Mouse (Mus musculus): ENCODE results near the gene Prkn. TPM values are rescaled to one million over a fixed set of nuclear protein-coding genes. Genes with fewer than 3 reads are reported as not detected.

Gene Prkn
- total RNA-seq, 1 experiment = 1.7 TPM

GRCm38 (mm10) chr17:12092901-12093564 is 1252.8 kb downstream of the Prkn start:
- Histone ChIP-seq H3K9ac (ENCODE audit: insufficient read depth, low read depth, low read length, poor library complexity, severe bottlenecking) (no peak overlapping the region), H3K27ac (ENCODE audit: insufficient read depth, low read depth, low read length, poor library complexity, severe bottlenecking) (no peak overlapping the region), H3K9me3 (ENCODE audit: control insufficient read depth, insufficient read depth, low read depth, low read length) (peaks cover 5% of the 10 kb centered on the region; the same call in 1 of the 2 replicates), H3K4me1 (ENCODE audit: control insufficient read depth in 2 of 2, insufficient read depth in 2 of 2, low read length in 2 of 2, poor library complexity in 1 of 2) (no peaks in the 10 kb centered on the region), H3K4me3 (ENCODE audit: insufficient read depth in 1 of 2, low read depth in 1 of 2, low read length in 2 of 2, poor library complexity in 1 of 2, severe bottlenecking in 1 of 2) (no peak overlapping the region), H3K36me3 (ENCODE audit: control insufficient read depth, insufficient read depth, low read length, poor library complexity, severe bottlenecking) (no peaks in the 10 kb centered on the region)
- DNase-seq (ENCODE audit: low read depth, low spot score) = no peak
- no peak for TF ChIP-seq HCFC1 (IDR thresholded peaks at IDR 0.05; ENCODE audit: borderline replicate concordance, insufficient read depth, low read length)
- no peak for TF ChIP-seq ZNF384 (IDR thresholded peaks at IDR 0.05; ENCODE audit: low read depth, low read length)
- in situ Hi-C loops (cut with MboI; ENCODE audit: low sequenced_read_pairs in 2 of 2, unreplicated experiment in 2 of 2) = no loop called here

- DNase-seq (ENCODE audit: low read depth, low spot score) = no peak
- in situ Hi-C loops (cut with MboI; ENCODE audit: low sequenced_read_pairs in 2 of 2, unreplicated experiment in 2 of 2) = no loop called here
- Histone ChIP-seq H3K9ac (ENCODE audit: insufficient read depth, low read depth, low read length, poor library complexity, severe bottlenecking) (no peak overlapping the region), H3K4me3 (ENCODE audit: insufficient read depth in 1 of 2, low read depth in 1 of 2, low read length in 2 of 2, poor library complexity in 1 of 2, severe bottlenecking in 1 of 2) (no peak overlapping the region), H3K27ac (ENCODE audit: insufficient read depth, low read depth, low read length, poor library complexity, severe bottlenecking) (no peak overlapping the region), H3K36me3 (ENCODE audit: control insufficient read depth, insufficient read depth, low read length, poor library complexity, severe bottlenecking) (no peaks in the 10 kb centered on the region), H3K4me1 (ENCODE audit: control insufficient read depth in 2 of 2, insufficient read depth in 2 of 2, low read length in 2 of 2, poor library complexity in 1 of 2) (no peaks in the 10 kb centered on the region), H3K9me3 (ENCODE audit: control insufficient read depth, insufficient read depth, low read depth, low read length) (peaks cover 5% of the 10 kb centered on the region; the same call in 1 of the 2 replicates)
- no peak for TF ChIP-seq ZNF384 (IDR thresholded peaks at IDR 0.05; ENCODE audit: low read depth, low read length)
- TF ChIP-seq HCFC1 (IDR thresholded peaks at IDR 0.05; ENCODE audit: borderline replicate concordance, insufficient read depth, low read length) = no peak
- no peak for TF ChIP-seq ZC3H11A (IDR thresholded peaks at IDR 0.05; ENCODE audit: borderline replicate concordance, low read depth, low read length)
- no peak for TF ChIP-seq CHD2 (IDR thresholded peaks at IDR 0.05; ENCODE audit: low read depth, low read length)
- TF ChIP-seq MAFK (IDR thresholded peaks at IDR 0.05; ENCODE audit: insufficient read depth, low read depth, low read length) = no peak
Observed at GRCm38 (mm10) chr17:12094016-12094415, 1253.8 kb downstream of the Prkn start.

GRCm38 (mm10) chr17:12094827-12095590 is 1254.8 kb downstream of the Prkn start:
- Histone ChIP-seq H3K27ac (ENCODE audit: insufficient read depth, low read depth, low read length, poor library complexity, severe bottlenecking) (no peak overlapping the region), H3K4me3 (ENCODE audit: insufficient read depth in 1 of 2, low read depth in 1 of 2, low read length in 2 of 2, poor library complexity in 1 of 2, severe bottlenecking in 1 of 2) (no peak overlapping the region), H3K9ac (ENCODE audit: insufficient read depth, low read depth, low read length, poor library complexity, severe bottlenecking) (no peak overlapping the region), H3K9me3 (ENCODE audit: control insufficient read depth, insufficient read depth, low read depth, low read length) (peaks cover 5% of the 10 kb centered on the region; the same call in 1 of the 2 replicates), H3K4me1 (ENCODE audit: control insufficient read depth in 2 of 2, insufficient read depth in 2 of 2, low read length in 2 of 2, poor library complexity in 1 of 2) (no peaks in the 10 kb centered on the region), H3K36me3 (ENCODE audit: control insufficient read depth, insufficient read depth, low read length, poor library complexity, severe bottlenecking) (no peaks in the 10 kb centered on the region)
- no peak for TF ChIP-seq MAFK (IDR thresholded peaks at IDR 0.05; ENCODE audit: insufficient read depth, low read depth, low read length)
- no peak for TF ChIP-seq ZC3H11A (IDR thresholded peaks at IDR 0.05; ENCODE audit: borderline replicate concordance, low read depth, low read length)
- no peak for TF ChIP-seq ZNF384 (IDR thresholded peaks at IDR 0.05; ENCODE audit: low read depth, low read length)
- no peak for TF ChIP-seq HCFC1 (IDR thresholded peaks at IDR 0.05; ENCODE audit: borderline replicate concordance, insufficient read depth, low read length)
- no peak for TF ChIP-seq CHD2 (IDR thresholded peaks at IDR 0.05; ENCODE audit: low read depth, low read length)
- no peak for DNase-seq (ENCODE audit: low read depth, low spot score)
- in situ Hi-C loops (cut with MboI; ENCODE audit: low sequenced_read_pairs in 2 of 2, unreplicated experiment in 2 of 2) = no loop called here

DNA sequence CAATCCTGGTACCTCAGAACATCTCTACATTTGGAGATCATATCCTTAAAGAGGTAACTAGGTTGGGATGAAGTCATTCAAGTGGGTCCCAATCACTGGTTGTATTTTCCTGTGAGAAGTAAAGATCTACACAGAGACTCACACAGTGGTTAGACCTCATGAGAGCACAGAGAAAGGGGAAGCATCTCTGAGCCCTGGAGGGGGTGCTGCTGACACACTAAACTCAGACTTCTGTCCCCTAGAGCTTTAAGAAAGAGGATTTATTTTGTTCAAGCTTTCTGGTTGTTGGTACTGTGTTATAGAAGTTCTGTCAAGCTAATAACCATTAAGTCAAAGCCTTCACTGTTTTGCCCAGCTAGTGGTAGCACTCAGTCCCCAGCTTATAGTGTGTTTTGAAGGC is 1259.2 kb downstream of the Prkn start:
- DNase-seq (ENCODE audit: low read depth, low spot score) = no peak
- no peak overlapping the region for H3K27ac ChIP-seq (ENCODE audit: insufficient read depth, low read depth, low read length, poor library complexity, severe bottlenecking)
- TF ChIP-seq ZNF384 (IDR thresholded peaks at IDR 0.05; ENCODE audit: low read depth, low read length) (no peak), CHD2 (IDR thresholded peaks at IDR 0.05; ENCODE audit: low read depth, low read length) (no peak), MAFK (IDR thresholded peaks at IDR 0.05; ENCODE audit: insufficient read depth, low read depth, low read length) (no peak), HCFC1 (IDR thresholded peaks at IDR 0.05; ENCODE audit: borderline replicate concordance, insufficient read depth, low read length) (no peak), ZC3H11A (IDR thresholded peaks at IDR 0.05; ENCODE audit: borderline replicate concordance, low read depth, low read length) (no peak)
- peaks cover 2% of the 10 kb centered on the region; the same call in 1 of the 2 replicates for H3K9me3 ChIP-seq (ENCODE audit: control insufficient read depth, insufficient read depth, low read depth, low read length)
- peaks cover 0 to 2% of the 10 kb centered on the region in 2 experiments; a peak in 1 of 4 replicates for H3K4me1 ChIP-seq (ENCODE audit: control insufficient read depth in 2 of 2, insufficient read depth in 2 of 2, low read length in 2 of 2, poor library complexity in 1 of 2)
- in situ Hi-C loops (cut with MboI; ENCODE audit: low sequenced_read_pairs in 2 of 2, unreplicated experiment in 2 of 2) = no loop called here
- H3K36me3 ChIP-seq (ENCODE audit: control insufficient read depth, insufficient read depth, low read length, poor library complexity, severe bottlenecking) = no peaks in the 10 kb centered on the region
- H3K9ac ChIP-seq (ENCODE audit: insufficient read depth, low read depth, low read length, poor library complexity, severe bottlenecking) = no peak overlapping the region
- H3K4me3 ChIP-seq (ENCODE audit: insufficient read depth in 1 of 2, low read depth in 1 of 2, low read length in 2 of 2, poor library complexity in 1 of 2, severe bottlenecking in 1 of 2) = no peak overlapping the region
